Mouse (Mus musculus): Measurements from ENCODE around the gene Fam71e2. TPM values are rescaled to one million over a fixed set of nuclear protein-coding genes. Genes with fewer than 3 reads are reported as not detected.

Gene Fam71e2
- polyA plus RNA-seq, 1 experiment, result not detected

- H3K4me3 ChIP-seq (ENCODE audit: insufficient read depth, low read length), result peak overlapping the region; percentile 82
- peak overlapping the region; percentile 96 for H3K27ac ChIP-seq (ENCODE audit: insufficient read depth, low read depth, low read length)
- peaks cover 16% of the 10 kb centered on the region for H3K4me1 ChIP-seq (ENCODE audit: control insufficient read depth, insufficient read depth, low read length)
- TF ChIP-seq CTCF (IDR thresholded peaks at IDR 0.05; ENCODE audit: low read depth, low read length) (peak; percentile 28; the same call in 1 of the 2 replicates), POLR2A (IDR thresholded peaks at IDR 0.05; ENCODE audit: borderline replicate concordance, low read depth, low read length) (0 out of 2 replicates have a peak, but pooled peaks have one; percentile 4)
Observed at GRCm38 (mm10) chr7:4740309-4740727, 30.8 kb downstream of the Fam71e2 start.

- peak within 1 kb of the TSS; percentile 96 for H3K27ac ChIP-seq (ENCODE audit: insufficient read depth, low read depth, low read length)
- peak within 1 kb of the TSS; percentile 82 for H3K4me3 ChIP-seq (ENCODE audit: insufficient read depth, low read length)
- TF ChIP-seq CTCF (IDR thresholded peaks at IDR 0.05; ENCODE audit: low read depth, low read length) (no peak), POLR2A (IDR thresholded peaks at IDR 0.05; ENCODE audit: borderline replicate concordance, low read depth, low read length) (0 out of 2 replicates have a peak, but pooled peaks have one; percentile 25)
- peaks cover 16% of the 10 kb centered on the region for H3K4me1 ChIP-seq (ENCODE audit: control insufficient read depth, insufficient read depth, low read length)
Observed at GRCm38 (mm10) chr7:4739544-4740275, 31.4 kb downstream of the Fam71e2 start, which contains the start of gene Kmt5c. Gene Kmt5c (plus strand): TSS chr7:4740115.

- Histone ChIP-seq H3K4me1 (ENCODE audit: control insufficient read depth, insufficient read depth, low read length) (peaks cover 16% of the 10 kb centered on the region), H3K27ac (ENCODE audit: insufficient read depth, low read depth, low read length) (peak overlapping the region; percentile 37; the same call in 1 of the 2 replicates), H3K4me3 (ENCODE audit: insufficient read depth, low read length) (peak overlapping the region; percentile 56)
- no peak for TF ChIP-seq POLR2A (IDR thresholded peaks at IDR 0.05; ENCODE audit: borderline replicate concordance, low read depth, low read length)
- no peak for TF ChIP-seq CTCF (IDR thresholded peaks at IDR 0.05; ENCODE audit: low read depth, low read length)
Observed at GRCm38 (mm10) chr7:4739041-4739543, 32.0 kb downstream of the Fam71e2 start.

GRCm38 (mm10) chr7:4732968-4733392, 38.1 kb downstream of the Fam71e2 start:
- no peak overlapping the region for H3K27ac ChIP-seq (ENCODE audit: insufficient read depth, low read depth, low read length)

GRCm38 (mm10) chr7:4731090-4731489, 40.0 kb downstream of the Fam71e2 start:
- H3K27ac ChIP-seq (ENCODE audit: insufficient read depth, low read depth, low read length), result no peak overlapping the region
- H3K4me3 ChIP-seq (ENCODE audit: insufficient read depth, low read length), result no peak overlapping the region
- H3K4me1 ChIP-seq (ENCODE audit: control insufficient read depth, insufficient read depth, low read length), result no peaks in the 10 kb centered on the region
- TF ChIP-seq POLR2A (IDR thresholded peaks at IDR 0.05; ENCODE audit: borderline replicate concordance, low read depth, low read length) (no peak), CTCF (IDR thresholded peaks at IDR 0.05; ENCODE audit: low read depth, low read length) (no peak)

More at GRCm38 (mm10) chr7:4732968-4733392, 38.1 kb downstream of the Fam71e2 start:
- H3K4me3 ChIP-seq (ENCODE audit: insufficient read depth, low read length), result no peak overlapping the region
- no peaks in the 10 kb centered on the region for H3K4me1 ChIP-seq (ENCODE audit: control insufficient read depth, insufficient read depth, low read length)
- TF ChIP-seq POLR2A (IDR thresholded peaks at IDR 0.05; ENCODE audit: borderline replicate concordance, low read depth, low read length) (no peak), CTCF (IDR thresholded peaks at IDR 0.05; ENCODE audit: low read depth, low read length) (no peak)

GRCm38 (mm10) chr7:4725169-4725568, 45.9 kb downstream of the Fam71e2 start, which contains the start of gene Tmem150b:
Gene Tmem150b (minus strand): TSS chr7:4725249.
- peak within 1 kb of the TSS; percentile 87 for H3K27ac ChIP-seq (ENCODE audit: insufficient read depth, low read depth, low read length)
- H3K4me1 ChIP-seq (ENCODE audit: control insufficient read depth, insufficient read depth, low read length), result peaks cover 31% of the 10 kb centered on the region
- TF ChIP-seq POLR2A (IDR thresholded peaks at IDR 0.05; ENCODE audit: borderline replicate concordance, low read depth, low read length), result no peak
- TF ChIP-seq CTCF (IDR thresholded peaks at IDR 0.05; ENCODE audit: low read depth, low read length), result no peak
- H3K4me3 ChIP-seq (ENCODE audit: insufficient read depth, low read length), result peak within 1 kb of the TSS; percentile 76

GRCm38 (mm10) chr7:4724359-4724758, 46.7 kb downstream of the Fam71e2 start:
- no peak for TF ChIP-seq POLR2A (IDR thresholded peaks at IDR 0.05; ENCODE audit: borderline replicate concordance, low read depth, low read length)
- TF ChIP-seq CTCF (IDR thresholded peaks at IDR 0.05; ENCODE audit: low read depth, low read length), result no peak
- peak overlapping the region; percentile 87 for H3K27ac ChIP-seq (ENCODE audit: insufficient read depth, low read depth, low read length)
- H3K4me3 ChIP-seq (ENCODE audit: insufficient read depth, low read length), result peak overlapping the region; percentile 76
- peaks cover 36% of the 10 kb centered on the region for H3K4me1 ChIP-seq (ENCODE audit: control insufficient read depth, insufficient read depth, low read length)

GRCm38 (mm10) chr7:4723508-4723907, 47.6 kb downstream of the Fam71e2 start:
- peak overlapping the region; percentile 76 for H3K4me3 ChIP-seq (ENCODE audit: insufficient read depth, low read length)
- TF ChIP-seq POLR2A (IDR thresholded peaks at IDR 0.05; ENCODE audit: borderline replicate concordance, low read depth, low read length) (no peak), CTCF (IDR thresholded peaks at IDR 0.05; ENCODE audit: low read depth, low read length) (no peak)
- peaks cover 36% of the 10 kb centered on the region for H3K4me1 ChIP-seq (ENCODE audit: control insufficient read depth, insufficient read depth, low read length)
- peak overlapping the region; percentile 87 for H3K27ac ChIP-seq (ENCODE audit: insufficient read depth, low read depth, low read length)

GRCm38 (mm10) chr7:4719276-4719675, 51.8 kb downstream of the Fam71e2 start:
- Histone ChIP-seq H3K27ac (ENCODE audit: insufficient read depth, low read depth, low read length) (no peak overlapping the region), H3K4me3 (ENCODE audit: insufficient read depth, low read length) (no peak overlapping the region), H3K4me1 (ENCODE audit: control insufficient read depth, insufficient read depth, low read length) (peaks cover 41% of the 10 kb centered on the region)
- TF ChIP-seq CTCF (IDR thresholded peaks at IDR 0.05; ENCODE audit: low read depth, low read length) (no peak), POLR2A (IDR thresholded peaks at IDR 0.05; ENCODE audit: borderline replicate concordance, low read depth, low read length) (no peak)

GRCm38 (mm10) chr7:4716955-4717354, 54.1 kb downstream of the Fam71e2 start:
- H3K27ac ChIP-seq (ENCODE audit: insufficient read depth, low read depth, low read length), result no peak overlapping the region
- peaks cover 33% of the 10 kb centered on the region for H3K4me1 ChIP-seq (ENCODE audit: control insufficient read depth, insufficient read depth, low read length)
- H3K4me3 ChIP-seq (ENCODE audit: insufficient read depth, low read length), result no peak overlapping the region
- TF ChIP-seq CTCF (IDR thresholded peaks at IDR 0.05; ENCODE audit: low read depth, low read length) (no peak), POLR2A (IDR thresholded peaks at IDR 0.05; ENCODE audit: borderline replicate concordance, low read depth, low read length) (no peak)

All from bone marrow macrophage, adult 2 months (primary cell).